Mouse (Mus musculus): ENCODE data around the gene Timm23. TPM values are rescaled to one million over a fixed set of nuclear protein-coding genes. Genes with fewer than 3 reads are reported as not detected.

The Timm23 gene
- polyA plus RNA-seq, 1 experiment, result 224 TPM

DNA sequence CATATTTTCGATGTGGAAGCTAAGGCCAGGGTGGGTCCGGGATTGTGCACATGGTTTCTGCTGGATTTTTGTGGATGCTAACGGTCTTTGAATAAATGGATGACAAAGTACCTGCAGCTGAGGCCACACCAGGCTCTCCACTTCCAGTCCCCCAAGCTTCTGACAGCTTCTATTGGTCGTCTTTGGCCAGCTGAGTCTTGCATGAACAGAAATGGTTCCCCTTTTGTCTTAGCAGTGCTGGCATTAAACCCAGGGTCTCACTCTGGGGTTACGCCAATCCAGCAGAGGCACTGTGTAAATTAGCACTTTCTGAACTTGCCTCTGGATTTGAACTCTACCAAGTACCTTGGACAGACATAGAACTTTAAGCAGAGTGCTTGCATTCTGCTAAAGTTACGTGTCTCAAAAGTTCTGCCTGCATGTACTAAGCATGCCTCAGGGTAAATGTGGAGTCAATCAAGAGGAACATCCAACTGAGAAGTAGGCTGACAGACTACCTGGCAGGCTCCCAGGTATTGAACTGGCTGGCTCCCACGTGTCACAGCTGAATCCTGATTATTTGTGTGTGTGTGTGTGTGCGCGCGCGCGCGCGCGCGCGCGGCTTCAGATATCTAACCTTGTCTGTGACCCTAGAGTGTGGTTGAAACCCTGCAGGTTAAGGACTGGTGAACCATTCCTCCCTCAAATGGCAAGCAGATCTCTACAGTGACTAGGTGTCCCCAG is 49.3 kb downstream of the Timm23 start:
- WGBS, result 94% methylated on average over 18 of the region's 18 CpGs
- Histone ChIP-seq H3K4me1 (replicated peaks; ENCODE audit: control insufficient read depth, insufficient read depth, low read length) (no peaks in the 10 kb centered on the region), H3K36me3 (ENCODE audit: control insufficient read depth, insufficient read depth, low read length) (no peaks in the 10 kb centered on the region), H3K4me3 (ENCODE audit: control insufficient read depth, insufficient read depth, low read length) (no peak overlapping the region), H3K27ac (ENCODE audit: control insufficient read depth, insufficient read depth, low read length) (no peak overlapping the region), H3K27me3 (ENCODE audit: control insufficient read depth, insufficient read depth, low read length) (no peaks in the 10 kb centered on the region)
- no peak for DNase-seq
- TF ChIP-seq CTCF (IDR thresholded peaks at IDR 0.05; ENCODE audit: borderline replicate concordance, control insufficient read depth, extremely low read depth, insufficient read depth, low read length, poor library complexity) (no peak), POLR2A (IDR thresholded peaks at IDR 0.05; ENCODE audit: control insufficient read depth, extremely low read depth, insufficient read depth, low read length, poor library complexity) (no peak)

DNA sequence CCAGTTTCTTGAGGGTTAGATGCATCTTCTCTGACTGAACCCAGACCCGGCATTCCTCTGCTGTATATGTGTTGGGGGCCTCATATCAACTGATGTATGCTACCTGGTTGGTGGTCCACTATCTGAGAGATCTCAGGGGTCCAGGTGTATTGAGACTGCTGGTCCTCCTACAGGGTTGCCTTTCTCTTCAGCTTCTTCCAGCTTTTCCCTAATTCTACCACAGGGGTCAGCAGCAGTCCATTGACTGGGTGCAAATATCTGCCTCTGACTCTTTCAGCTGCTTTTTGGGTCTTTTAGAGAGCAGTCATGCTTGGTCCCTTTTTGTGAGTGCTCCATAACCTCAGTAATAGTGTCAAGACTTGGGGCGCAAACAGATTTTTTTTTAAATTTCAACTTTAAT is 50.8 kb downstream of the Timm23 start:
- Histone ChIP-seq H3K4me1 (replicated peaks; ENCODE audit: control insufficient read depth, insufficient read depth, low read length) (no peaks in the 10 kb centered on the region), H3K36me3 (ENCODE audit: control insufficient read depth, insufficient read depth, low read length) (no peaks in the 10 kb centered on the region), H3K27me3 (ENCODE audit: control insufficient read depth, insufficient read depth, low read length) (no peaks in the 10 kb centered on the region), H3K4me3 (ENCODE audit: control insufficient read depth, insufficient read depth, low read length) (no peak overlapping the region), H3K27ac (ENCODE audit: control insufficient read depth, insufficient read depth, low read length) (no peak overlapping the region)
- TF ChIP-seq CTCF (IDR thresholded peaks at IDR 0.05; ENCODE audit: borderline replicate concordance, control insufficient read depth, extremely low read depth, insufficient read depth, low read length, poor library complexity) (no peak), POLR2A (IDR thresholded peaks at IDR 0.05; ENCODE audit: control insufficient read depth, extremely low read depth, insufficient read depth, low read length, poor library complexity) (no peak)
- DNase-seq, result no peak
- WGBS, result 96% methylated on average over 2 of the region's 2 CpGs

- TF ChIP-seq CTCF (IDR thresholded peaks at IDR 0.05; ENCODE audit: borderline replicate concordance, control insufficient read depth, extremely low read depth, insufficient read depth, low read length, poor library complexity) (no peak), POLR2A (IDR thresholded peaks at IDR 0.05; ENCODE audit: control insufficient read depth, extremely low read depth, insufficient read depth, low read length, poor library complexity) (no peak)
- Histone ChIP-seq H3K4me3 (ENCODE audit: control insufficient read depth, insufficient read depth, low read length) (no peak overlapping the region), H3K36me3 (ENCODE audit: control insufficient read depth, insufficient read depth, low read length) (no peaks in the 10 kb centered on the region), H3K27ac (ENCODE audit: control insufficient read depth, insufficient read depth, low read length) (no peak overlapping the region), H3K4me1 (replicated peaks; ENCODE audit: control insufficient read depth, insufficient read depth, low read length) (no peaks in the 10 kb centered on the region), H3K27me3 (ENCODE audit: control insufficient read depth, insufficient read depth, low read length) (no peaks in the 10 kb centered on the region)
- 86% methylated on average over 2 of the region's 2 CpGs for WGBS
- no peak for DNase-seq
Observed at GRCm38 (mm10) chr14:32146578-32146977, 55.1 kb downstream of the Timm23 start.

- TF ChIP-seq CTCF (IDR thresholded peaks at IDR 0.05; ENCODE audit: borderline replicate concordance, control insufficient read depth, extremely low read depth, insufficient read depth, low read length, poor library complexity) (no peak), POLR2A (IDR thresholded peaks at IDR 0.05; ENCODE audit: control insufficient read depth, extremely low read depth, insufficient read depth, low read length, poor library complexity) (no peak)
- Histone ChIP-seq H3K4me3 (ENCODE audit: control insufficient read depth, insufficient read depth, low read length) (no peak overlapping the region), H3K4me1 (replicated peaks; ENCODE audit: control insufficient read depth, insufficient read depth, low read length) (no peaks in the 10 kb centered on the region), H3K36me3 (ENCODE audit: control insufficient read depth, insufficient read depth, low read length) (no peaks in the 10 kb centered on the region), H3K27me3 (ENCODE audit: control insufficient read depth, insufficient read depth, low read length) (no peaks in the 10 kb centered on the region), H3K27ac (ENCODE audit: control insufficient read depth, insufficient read depth, low read length) (no peak overlapping the region)
- no peak for DNase-seq
- 92% methylated on average over 7 of the region's 7 CpGs for WGBS
Observed at GRCm38 (mm10) chr14:32145809-32146511, 55.7 kb downstream of the Timm23 start.

GRCm38 (mm10) chr14:32145401-32145800 is 56.3 kb downstream of the Timm23 start:
- no peaks in the 10 kb centered on the region for H3K4me1 ChIP-seq (replicated peaks; ENCODE audit: control insufficient read depth, insufficient read depth, low read length)
- no peaks in the 10 kb centered on the region for H3K36me3 ChIP-seq (ENCODE audit: control insufficient read depth, insufficient read depth, low read length)
- H3K27me3 ChIP-seq (ENCODE audit: control insufficient read depth, insufficient read depth, low read length), result no peaks in the 10 kb centered on the region
- no peak overlapping the region for H3K4me3 ChIP-seq (ENCODE audit: control insufficient read depth, insufficient read depth, low read length)
- TF ChIP-seq CTCF (IDR thresholded peaks at IDR 0.05; ENCODE audit: borderline replicate concordance, control insufficient read depth, extremely low read depth, insufficient read depth, low read length, poor library complexity) (no peak), POLR2A (IDR thresholded peaks at IDR 0.05; ENCODE audit: control insufficient read depth, extremely low read depth, insufficient read depth, low read length, poor library complexity) (no peak)
- 93% methylated on average over 4 of the region's 4 CpGs for WGBS
- DNase-seq, result no peak
- H3K27ac ChIP-seq (ENCODE audit: control insufficient read depth, insufficient read depth, low read length), result no peak overlapping the region

DNA sequence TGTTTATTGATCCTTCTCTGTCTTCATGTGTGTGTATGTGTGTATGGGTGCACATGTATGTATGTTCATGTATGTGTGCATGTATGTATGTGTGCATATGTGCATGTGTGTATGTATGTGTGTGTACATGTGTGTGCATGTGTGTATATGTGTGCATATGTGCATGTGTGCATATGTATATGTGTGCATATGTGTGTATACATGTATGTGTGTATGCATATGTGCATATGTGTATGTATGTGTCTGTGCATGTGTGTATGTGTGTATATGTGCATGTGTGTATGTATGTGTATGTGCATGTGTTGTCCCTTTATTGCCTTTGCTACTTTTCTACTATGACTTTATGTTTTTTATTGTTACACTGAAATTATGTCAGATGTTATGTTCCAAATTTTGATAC is 57.0 kb downstream of the Timm23 start:
- no peak overlapping the region for H3K4me3 ChIP-seq (ENCODE audit: control insufficient read depth, insufficient read depth, low read length)
- H3K27ac ChIP-seq (ENCODE audit: control insufficient read depth, insufficient read depth, low read length), result no peak overlapping the region
- H3K4me1 ChIP-seq (replicated peaks; ENCODE audit: control insufficient read depth, insufficient read depth, low read length), result no peaks in the 10 kb centered on the region
- no peaks in the 10 kb centered on the region for H3K36me3 ChIP-seq (ENCODE audit: control insufficient read depth, insufficient read depth, low read length)
- H3K27me3 ChIP-seq (ENCODE audit: control insufficient read depth, insufficient read depth, low read length), result no peaks in the 10 kb centered on the region
- no peak for DNase-seq
- no peak for TF ChIP-seq CTCF (IDR thresholded peaks at IDR 0.05; ENCODE audit: borderline replicate concordance, control insufficient read depth, extremely low read depth, insufficient read depth, low read length, poor library complexity)
- TF ChIP-seq POLR2A (IDR thresholded peaks at IDR 0.05; ENCODE audit: control insufficient read depth, extremely low read depth, insufficient read depth, low read length, poor library complexity), result no peak
